Mouse (Mus musculus): Measurements from ENCODE around the gene Rab14. TPM values are rescaled to one million over a fixed set of nuclear protein-coding genes. Genes with fewer than 3 reads are reported as not detected.

The Rab14 gene
- 195 to 215 TPM (median 203 TPM) in 3 replicates for total RNA-seq (2017)

GRCm38 (mm10) chr2:35200898-35201668 lies at the start of gene Rab14:
TSS of gene Rab14 (minus strand) at chr2:35201120.
- ATAC-seq (replicated peaks; ENCODE audit: insufficient number of reproducible peaks, low FRiP score, low TSS enrichment, poor library complexity, severe bottlenecking), result peak; percentile 93

GRCm38 (mm10) chr2:35247763-35248162 lies 46.8 kb upstream of the Rab14 start:
- ATAC-seq (replicated peaks; ENCODE audit: insufficient number of reproducible peaks, low FRiP score, low TSS enrichment, poor library complexity, severe bottlenecking), result no peak

GRCm38 (mm10) chr2:35244241-35244640 lies 43.3 kb upstream of the Rab14 start:
- ATAC-seq (replicated peaks; ENCODE audit: insufficient number of reproducible peaks, low FRiP score, low TSS enrichment, poor library complexity, severe bottlenecking), result peak; percentile 60; the same call in 1 of the 2 replicates

- ATAC-seq (replicated peaks; ENCODE audit: insufficient number of reproducible peaks, low FRiP score, low TSS enrichment, poor library complexity, severe bottlenecking), result no peak
These were observed 34.1 kb upstream of the Rab14 start for GRCm38 (mm10) chr2:35235021-35235420.

- no peak for ATAC-seq (replicated peaks; ENCODE audit: insufficient number of reproducible peaks, low FRiP score, low TSS enrichment, poor library complexity, severe bottlenecking)
These were observed 33.0 kb upstream of the Rab14 start for GRCm38 (mm10) chr2:35233898-35234297.

- ATAC-seq (replicated peaks; ENCODE audit: insufficient number of reproducible peaks, low FRiP score, low TSS enrichment, poor library complexity, severe bottlenecking), result peak; percentile 70
These were observed 31.9 kb upstream of the Rab14 start for GRCm38 (mm10) chr2:35232595-35233445.

GRCm38 (mm10) chr2:35231871-35232270 lies 31.0 kb upstream of the Rab14 start:
- no peak for ATAC-seq (replicated peaks; ENCODE audit: insufficient number of reproducible peaks, low FRiP score, low TSS enrichment, poor library complexity, severe bottlenecking)

GRCm38 (mm10) chr2:35230215-35230614 lies 29.3 kb upstream of the Rab14 start:
- no peak for ATAC-seq (replicated peaks; ENCODE audit: insufficient number of reproducible peaks, low FRiP score, low TSS enrichment, poor library complexity, severe bottlenecking)

GRCm38 (mm10) chr2:35228145-35228544 lies 27.2 kb upstream of the Rab14 start:
- ATAC-seq (replicated peaks; ENCODE audit: insufficient number of reproducible peaks, low FRiP score, low TSS enrichment, poor library complexity, severe bottlenecking), result no peak

- ATAC-seq (replicated peaks; ENCODE audit: insufficient number of reproducible peaks, low FRiP score, low TSS enrichment, poor library complexity, severe bottlenecking), result no peak
These were observed 23.4 kb upstream of the Rab14 start for GRCm38 (mm10) chr2:35224285-35224684.

GRCm38 (mm10) chr2:35222822-35223391 lies 22.0 kb upstream of the Rab14 start:
- ATAC-seq (replicated peaks; ENCODE audit: insufficient number of reproducible peaks, low FRiP score, low TSS enrichment, poor library complexity, severe bottlenecking), result no peak

- ATAC-seq (replicated peaks; ENCODE audit: insufficient number of reproducible peaks, low FRiP score, low TSS enrichment, poor library complexity, severe bottlenecking), result no peak
These were observed 17.8 kb upstream of the Rab14 start for GRCm38 (mm10) chr2:35218736-35219135.

- no peak for ATAC-seq (replicated peaks; ENCODE audit: insufficient number of reproducible peaks, low FRiP score, low TSS enrichment, poor library complexity, severe bottlenecking)
These were observed 15.8 kb upstream of the Rab14 start for GRCm38 (mm10) chr2:35216701-35217100.

- ATAC-seq (replicated peaks; ENCODE audit: insufficient number of reproducible peaks, low FRiP score, low TSS enrichment, poor library complexity, severe bottlenecking), result no peak
These were observed 14.4 kb upstream of the Rab14 start for GRCm38 (mm10) chr2:35215363-35215762.

- ATAC-seq (replicated peaks; ENCODE audit: insufficient number of reproducible peaks, low FRiP score, low TSS enrichment, poor library complexity, severe bottlenecking), result peak; percentile 85
These were observed 14.0 kb upstream of the Rab14 start for GRCm38 (mm10) chr2:35214881-35215358.

GRCm38 (mm10) chr2:35213345-35213910 lies 12.5 kb upstream of the Rab14 start:
- no peak for ATAC-seq (replicated peaks; ENCODE audit: insufficient number of reproducible peaks, low FRiP score, low TSS enrichment, poor library complexity, severe bottlenecking)

- no peak for ATAC-seq (replicated peaks; ENCODE audit: insufficient number of reproducible peaks, low FRiP score, low TSS enrichment, poor library complexity, severe bottlenecking)
These were observed 10.8 kb upstream of the Rab14 start for GRCm38 (mm10) chr2:35211681-35212080.

- peak; percentile 59 for ATAC-seq (replicated peaks; ENCODE audit: insufficient number of reproducible peaks, low FRiP score, low TSS enrichment, poor library complexity, severe bottlenecking)
These were observed 8.2 kb upstream of the Rab14 start for GRCm38 (mm10) chr2:35208931-35209665.
